Mouse (Mus musculus): ENCODE measurements around the gene Itgax. TPM values are rescaled to one million over a fixed set of nuclear protein-coding genes. Genes with fewer than 3 reads are reported as not detected.

The Itgax gene
- polyA plus RNA-seq (2014; fragmentation: Illumina TruSeq; extraction: RNeasy Lipid Tissue Mini Kit (QIAGEN cat#74804); ENCODE audit: low read depth, low replicate concordance): 0.99 TPM

GRCm38 (mm10) chr7:128128741-128129720, at the start of gene Itgax:
TSS of gene Itgax (plus strand) at chr7:128129547.

GRCm38 (mm10) chr7:128154076-128154475, 24.7 kb downstream of the Itgax start, which contains the start of gene Itgad:
TSS of gene Itgad (plus strand) at chr7:128154376.

Other genes with a start within 250 kb of the Itgax start
- not detected for gene Prss53, start 238.6 kb upstream of the Itgax start, polyA plus RNA-seq (2014; fragmentation: Illumina TruSeq; extraction: RNeasy Lipid Tissue Mini Kit (QIAGEN cat#74804); ENCODE audit: low read depth, low replicate concordance)
- not detected for gene Gm21974, start 234.1 kb upstream of the Itgax start, polyA plus RNA-seq (2014; fragmentation: Illumina TruSeq; extraction: RNeasy Lipid Tissue Mini Kit (QIAGEN cat#74804); ENCODE audit: low read depth, low replicate concordance)
- gene Vkorc1, start 233.9 kb upstream of the Itgax start, polyA plus RNA-seq (2014; fragmentation: Illumina TruSeq; extraction: RNeasy Lipid Tissue Mini Kit (QIAGEN cat#74804); ENCODE audit: low read depth, low replicate concordance): 40.1 TPM
- gene Bckdk, start 225.5 kb upstream of the Itgax start, polyA plus RNA-seq (2014; fragmentation: Illumina TruSeq; extraction: RNeasy Lipid Tissue Mini Kit (QIAGEN cat#74804); ENCODE audit: low read depth, low replicate concordance): 4.7 TPM
- gene Kat8, start 217.0 kb upstream of the Itgax start, polyA plus RNA-seq (2014; fragmentation: Illumina TruSeq; extraction: RNeasy Lipid Tissue Mini Kit (QIAGEN cat#74804); ENCODE audit: low read depth, low replicate concordance): 8.5 TPM
- gene Prss8, start 199.4 kb upstream of the Itgax start, polyA plus RNA-seq (2014; fragmentation: Illumina TruSeq; extraction: RNeasy Lipid Tissue Mini Kit (QIAGEN cat#74804); ENCODE audit: low read depth, low replicate concordance): not detected
- gene Prss36, start 182.8 kb upstream of the Itgax start, polyA plus RNA-seq (2014; fragmentation: Illumina TruSeq; extraction: RNeasy Lipid Tissue Mini Kit (QIAGEN cat#74804); ENCODE audit: low read depth, low replicate concordance): not detected
- 456 TPM for gene Fus, start 162.1 kb upstream of the Itgax start, polyA plus RNA-seq (2014; fragmentation: Illumina TruSeq; extraction: RNeasy Lipid Tissue Mini Kit (QIAGEN cat#74804); ENCODE audit: low read depth, low replicate concordance)
- gene Pycard, start 135.7 kb upstream of the Itgax start, polyA plus RNA-seq (2014; fragmentation: Illumina TruSeq; extraction: RNeasy Lipid Tissue Mini Kit (QIAGEN cat#74804); ENCODE audit: low read depth, low replicate concordance): 2.3 TPM
- not detected for gene Trim72, start 125.6 kb upstream of the Itgax start, polyA plus RNA-seq (2014; fragmentation: Illumina TruSeq; extraction: RNeasy Lipid Tissue Mini Kit (QIAGEN cat#74804); ENCODE audit: low read depth, low replicate concordance)
- gene Itgam, start 66.9 kb upstream of the Itgax start, polyA plus RNA-seq (2014; fragmentation: Illumina TruSeq; extraction: RNeasy Lipid Tissue Mini Kit (QIAGEN cat#74804); ENCODE audit: low read depth, low replicate concordance): 4.1 TPM
- gene Gm49368, start 66.9 kb upstream of the Itgax start, polyA plus RNA-seq (2014; fragmentation: Illumina TruSeq; extraction: RNeasy Lipid Tissue Mini Kit (QIAGEN cat#74804); ENCODE audit: low read depth, low replicate concordance): not detected
- not detected for gene Itgad, start 24.8 kb downstream of the Itgax start, polyA plus RNA-seq (2014; fragmentation: Illumina TruSeq; extraction: RNeasy Lipid Tissue Mini Kit (QIAGEN cat#74804); ENCODE audit: low read depth, low replicate concordance)
- not detected for gene Cox6a2, start 76.8 kb downstream of the Itgax start, polyA plus RNA-seq (2014; fragmentation: Illumina TruSeq; extraction: RNeasy Lipid Tissue Mini Kit (QIAGEN cat#74804); ENCODE audit: low read depth, low replicate concordance)
- 0.70 TPM for gene Armc5, start 107.8 kb downstream of the Itgax start, polyA plus RNA-seq (2014; fragmentation: Illumina TruSeq; extraction: RNeasy Lipid Tissue Mini Kit (QIAGEN cat#74804); ENCODE audit: low read depth, low replicate concordance)
- gene 9130023H24Rik, start 108.5 kb downstream of the Itgax start, polyA plus RNA-seq (2014; fragmentation: Illumina TruSeq; extraction: RNeasy Lipid Tissue Mini Kit (QIAGEN cat#74804); ENCODE audit: low read depth, low replicate concordance): 5.8 TPM
- 3.3 TPM for gene Tgfb1i1, start 117.3 kb downstream of the Itgax start, polyA plus RNA-seq (2014; fragmentation: Illumina TruSeq; extraction: RNeasy Lipid Tissue Mini Kit (QIAGEN cat#74804); ENCODE audit: low read depth, low replicate concordance)
- not detected for gene Slc5a2, start 136.1 kb downstream of the Itgax start, polyA plus RNA-seq (2014; fragmentation: Illumina TruSeq; extraction: RNeasy Lipid Tissue Mini Kit (QIAGEN cat#74804); ENCODE audit: low read depth, low replicate concordance)
- gene BC017158, start 168.6 kb downstream of the Itgax start, polyA plus RNA-seq (2014; fragmentation: Illumina TruSeq; extraction: RNeasy Lipid Tissue Mini Kit (QIAGEN cat#74804); ENCODE audit: low read depth, low replicate concordance): 4.4 TPM

Data from adrenal gland, adult 10 weeks (tissue).